Mouse (Mus musculus) splenic B cell, adult 2 months (primary cell): ENCODE data around the gene Nfia.

Source experiments
- DNase-seq: peaks from one replicate; pipeline ENCODE4 v3.0.0-alpha.2; 2011; ENCODE audit warnings: low read depth, low spot score
- H3K27me3 ChIP-seq: 2 replicates; pipeline ENCODE4 v1.6.1; 2012; ENCODE audit warnings: mild to moderate bottlenecking, low read length, moderate library complexity, mixed read lengths; ENCODE audit not compliant: control insufficient read depth, poor library complexity, insufficient read depth, severe bottlenecking
- H3K36me3 ChIP-seq: 2 replicates; pipeline ENCODE4 v1.6.1; 2012; ENCODE audit warnings: mild to moderate bottlenecking, low read length, moderate library complexity, mixed read lengths; ENCODE audit not compliant: control insufficient read depth, poor library complexity, insufficient read depth, severe bottlenecking

Gene Nfia

DNA sequence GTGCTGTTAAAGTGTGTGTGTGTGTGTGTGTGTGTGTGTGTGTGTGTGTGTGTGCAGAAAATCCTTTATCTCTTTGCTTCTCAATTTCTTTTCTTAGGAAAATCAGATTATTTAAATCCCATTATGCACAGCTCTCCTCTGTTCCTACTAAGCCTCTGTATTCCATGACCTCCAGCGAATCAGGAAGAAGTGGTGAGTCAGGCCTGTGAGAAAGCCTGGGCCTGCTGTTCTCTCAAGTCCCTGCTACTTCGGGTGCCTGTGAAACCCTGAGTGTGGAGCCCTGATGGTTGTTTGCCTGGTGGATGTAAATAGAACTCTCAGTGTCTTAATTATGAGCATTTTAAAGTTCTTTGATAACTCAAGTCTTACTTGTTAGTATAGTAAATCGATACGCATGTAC, 53.3 kb downstream of the Nfia start:
- H3K36me3 ChIP-seq = no peaks in the 10 kb centered on the region
- DNase-seq = no peak
- no peaks in the 10 kb centered on the region for H3K27me3 ChIP-seq

GRCm38 (mm10) chr4:97827115-97827514, 54.6 kb downstream of the Nfia start:
- no peaks in the 10 kb centered on the region for H3K27me3 ChIP-seq
- H3K36me3 ChIP-seq = no peaks in the 10 kb centered on the region
- DNase-seq = no peak

- no peak for DNase-seq
- no peaks in the 10 kb centered on the region for H3K27me3 ChIP-seq
- H3K36me3 ChIP-seq = no peaks in the 10 kb centered on the region
These were observed 56.0 kb downstream of the Nfia start for GRCm38 (mm10) chr4:97828579-97828978.

- DNase-seq = no peak
- no peaks in the 10 kb centered on the region for H3K27me3 ChIP-seq
- H3K36me3 ChIP-seq = no peaks in the 10 kb centered on the region
These were observed 57.0 kb downstream of the Nfia start for GRCm38 (mm10) chr4:97829336-97830050.

DNA sequence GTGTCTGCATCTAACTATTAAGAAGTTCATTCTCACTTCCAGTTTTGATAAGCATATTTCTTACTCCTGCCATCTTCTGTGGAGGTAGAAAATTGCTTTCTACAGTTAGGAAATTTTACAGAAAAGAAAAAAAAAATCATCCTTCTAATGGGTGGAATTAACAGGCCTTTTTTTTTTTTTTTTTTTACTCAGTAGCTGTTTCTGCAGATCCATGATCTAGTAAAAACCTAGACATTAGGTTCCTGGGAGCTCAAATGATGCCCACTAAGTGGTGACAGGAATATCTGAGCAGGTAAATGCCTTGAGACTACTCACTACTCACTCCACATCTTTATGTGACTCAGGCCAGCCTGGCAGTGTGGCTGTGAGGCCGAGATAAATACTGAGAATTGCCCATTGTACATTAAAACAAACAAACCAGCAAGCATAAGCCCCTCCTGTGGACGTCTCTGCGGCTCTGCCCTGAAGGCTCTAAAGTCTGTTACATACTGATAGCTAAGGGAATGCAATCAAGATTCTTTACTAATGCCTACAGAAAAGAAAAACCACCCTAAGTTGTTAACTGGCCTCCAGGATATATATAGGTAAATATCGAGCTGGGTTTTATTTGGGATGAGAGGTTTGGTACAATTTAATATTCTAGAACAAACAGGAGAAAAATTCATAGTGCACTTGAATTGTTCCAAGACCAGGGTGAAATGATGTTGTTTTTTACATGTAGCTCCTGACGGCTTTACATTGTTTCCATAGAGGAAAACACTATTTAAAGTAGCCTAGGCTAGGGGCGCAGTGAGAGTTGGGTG, 57.7 kb downstream of the Nfia start:
- Histone ChIP-seq H3K27me3 (no peaks in the 10 kb centered on the region), H3K36me3 (no peaks in the 10 kb centered on the region)
- DNase-seq = no peak

DNA sequence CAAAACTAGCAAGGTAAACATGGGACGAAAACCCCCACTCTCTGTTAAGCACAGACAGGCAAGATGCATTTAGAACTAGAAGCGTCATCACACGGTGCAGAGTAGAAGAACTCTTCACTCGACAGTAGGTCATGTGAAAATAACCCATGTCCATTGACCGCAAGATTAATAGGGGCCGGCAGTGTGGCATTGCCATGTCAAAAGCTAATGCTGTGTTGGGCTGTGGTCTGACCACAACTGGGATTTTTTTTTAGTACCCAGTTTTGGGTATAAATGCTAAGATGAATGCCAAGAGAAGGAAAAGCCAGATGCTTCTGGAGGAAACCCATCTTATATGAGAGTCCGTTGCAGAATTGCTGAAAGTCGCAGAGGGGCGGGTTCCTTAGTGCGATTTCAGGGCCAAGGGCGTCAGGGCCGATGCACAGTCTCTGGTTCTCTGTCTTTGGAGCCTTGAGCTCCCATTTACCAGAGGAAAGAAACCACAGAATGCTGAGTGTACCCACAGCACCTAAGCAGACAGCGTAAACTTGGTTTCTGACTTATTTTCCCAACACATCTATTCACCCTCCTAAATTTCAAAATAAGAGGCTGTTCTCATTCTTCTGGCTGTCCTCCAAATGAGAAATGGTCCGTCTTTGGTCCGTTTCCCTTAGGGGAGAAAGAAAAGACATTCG, 58.5 kb downstream of the Nfia start:
- DNase-seq = no peak
- H3K36me3 ChIP-seq = no peaks in the 10 kb centered on the region
- no peaks in the 10 kb centered on the region for H3K27me3 ChIP-seq

GRCm38 (mm10) chr4:97831611-97832278, 59.2 kb downstream of the Nfia start:
- no peak for DNase-seq
- no peaks in the 10 kb centered on the region for H3K27me3 ChIP-seq

GRCm38 (mm10) chr4:97832279-97832640, 59.7 kb downstream of the Nfia start:
- no peaks in the 10 kb centered on the region for H3K27me3 ChIP-seq
- no peaks in the 10 kb centered on the region for H3K36me3 ChIP-seq
- DNase-seq = no peak

More at GRCm38 (mm10) chr4:97831611-97832278, 59.2 kb downstream of the Nfia start:
- no peaks in the 10 kb centered on the region for H3K36me3 ChIP-seq

DNA sequence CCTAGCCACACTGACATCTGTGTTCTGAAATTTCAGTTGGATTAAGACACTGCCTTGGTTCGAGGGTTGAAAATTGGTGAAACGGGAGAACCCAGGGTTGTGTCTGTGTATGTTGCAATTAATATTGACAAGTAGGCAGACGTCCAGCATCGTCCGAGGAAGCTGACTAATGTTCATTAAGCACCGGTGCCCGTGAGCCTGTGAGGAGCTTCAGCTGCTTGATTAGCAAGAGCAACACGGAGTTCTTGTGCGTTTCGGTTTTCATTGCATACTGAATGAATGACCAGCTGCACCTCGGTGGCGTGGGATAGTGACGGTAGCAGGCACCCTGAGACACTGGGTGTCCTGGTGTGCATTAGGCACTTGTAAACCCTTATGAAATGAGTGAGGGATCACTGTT, 64.3 kb downstream of the Nfia start:
- DNase-seq = no peak
- Histone ChIP-seq H3K36me3 (no peaks in the 10 kb centered on the region), H3K27me3 (no peaks in the 10 kb centered on the region)

- H3K36me3 ChIP-seq = no peaks in the 10 kb centered on the region
- no peak for DNase-seq
- H3K27me3 ChIP-seq = no peaks in the 10 kb centered on the region
These were observed 65.2 kb downstream of the Nfia start for GRCm38 (mm10) chr4:97837724-97838123.

DNA sequence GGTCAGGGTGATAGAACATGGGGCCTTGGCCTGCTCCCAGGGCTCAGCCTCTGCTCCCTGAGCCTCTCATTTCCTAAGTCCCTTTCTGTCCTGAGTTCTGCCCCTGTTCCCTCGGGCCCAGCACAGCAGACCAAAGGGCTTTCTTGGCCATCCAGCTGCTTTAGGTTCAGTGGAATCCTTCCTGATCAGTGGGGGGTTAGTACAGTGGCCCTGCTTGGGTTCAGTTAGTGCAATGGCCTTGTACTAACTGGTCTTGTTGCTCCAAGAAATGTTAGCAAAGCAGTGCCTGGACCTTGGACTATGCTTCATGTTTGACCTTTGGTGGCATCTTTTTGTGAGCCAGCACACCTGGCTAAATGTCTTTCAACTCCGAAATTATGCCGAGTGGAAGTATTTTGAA, 66.1 kb downstream of the Nfia start:
- no peaks in the 10 kb centered on the region for H3K27me3 ChIP-seq
- no peaks in the 10 kb centered on the region for H3K36me3 ChIP-seq
- no peak for DNase-seq

DNA sequence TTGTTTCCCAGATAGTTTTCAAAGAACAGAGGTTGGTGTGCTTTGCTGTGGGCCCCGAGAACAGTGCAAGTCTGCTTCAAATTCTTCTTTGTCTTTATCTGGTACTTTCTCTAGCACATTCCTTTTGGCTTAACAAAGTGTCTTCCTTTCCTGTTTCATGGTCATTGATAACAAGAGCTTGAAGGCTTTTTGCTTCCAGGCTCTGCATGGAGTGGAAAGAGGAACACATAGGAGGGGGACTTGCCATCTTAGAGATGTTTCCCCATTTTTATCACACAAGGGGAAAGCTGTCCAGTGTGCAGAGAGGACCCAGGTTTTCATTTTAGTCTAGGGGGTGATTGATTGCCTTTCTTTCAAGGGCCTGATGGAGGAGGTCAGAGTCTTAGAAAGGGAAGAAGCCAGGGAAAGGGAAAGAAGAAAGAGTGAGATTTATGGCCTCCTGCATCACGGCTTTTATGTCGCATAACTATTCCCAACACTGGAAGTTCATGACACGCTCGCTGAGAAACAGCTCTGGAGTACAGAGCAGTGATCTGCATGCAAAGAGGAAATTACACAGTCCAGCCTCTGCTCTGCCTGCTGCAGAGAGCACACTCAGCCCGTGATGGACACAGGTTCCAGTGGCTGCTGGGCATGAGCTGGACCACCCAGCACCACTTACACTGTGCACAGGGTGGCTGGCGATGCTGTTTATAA, 67.0 kb downstream of the Nfia start:
- no peak for DNase-seq
- Histone ChIP-seq H3K27me3 (no peaks in the 10 kb centered on the region), H3K36me3 (no peaks in the 10 kb centered on the region)

GRCm38 (mm10) chr4:97840227-97841062, 67.9 kb downstream of the Nfia start:
- no peak for DNase-seq
- no peaks in the 10 kb centered on the region for H3K27me3 ChIP-seq
- H3K36me3 ChIP-seq = no peaks in the 10 kb centered on the region
